Mouse (Mus musculus) forebrain, embryonic 15.5 days (tissue): Measurements from ENCODE around the gene Olfr1390. TPM values are rescaled to one million over a fixed set of nuclear protein-coding genes. Genes with fewer than 3 reads are reported as not detected.

ENCODE experiments used
- polyA plus RNA-seq: library from polyadenylated mRNA; unstranded; fragments of >200 nt; fragmentation: Nextera tagmentation; extraction: Ambion mirVana; gene quantifications from 2 replicates; pipeline ENCODE4 v1.2.1, GENCODE M21; 2015

Olfr1390 gene
- polyA plus RNA-seq, 1 experiment from 2014 or later, result not detected

Other genes with a start within 250 kb of the Olfr1390 start
- not detected in 2 replicates for gene Olfr1396, start 220.3 kb upstream of the Olfr1390 start, polyA plus RNA-seq
- not detected in 2 replicates for gene Olfr1395, start 192.9 kb upstream of the Olfr1390 start, polyA plus RNA-seq
- not detected in 2 replicates for gene Olfr1394, start 180.8 kb upstream of the Olfr1390 start, polyA plus RNA-seq
- gene Btnl9, start 148.0 kb upstream of the Olfr1390 start, polyA plus RNA-seq, result 0.09 TPM in 1 of 2 replicates, not detected in the other
- gene Zfp62, start 131.9 kb upstream of the Olfr1390 start, polyA plus RNA-seq, result 54.7 and 55.1 TPM in 2 replicates
- gene Mgat1, start 91.0 kb upstream of the Olfr1390 start, polyA plus RNA-seq, result 30.2 and 30.3 TPM in 2 replicates
- not detected in 2 replicates for gene Olfr1393, start 56.9 kb upstream of the Olfr1390 start, polyA plus RNA-seq
- gene Olfr1392, start 49.9 kb upstream of the Olfr1390 start, polyA plus RNA-seq, result not detected in 2 replicates
- not detected in 2 replicates for gene Olfr10, start 30.4 kb upstream of the Olfr1390 start, polyA plus RNA-seq
- gene Olfr1391, start 12.4 kb upstream of the Olfr1390 start, polyA plus RNA-seq, result not detected in 2 replicates
- gene Olfr1389, start 87.9 kb downstream of the Olfr1390 start, polyA plus RNA-seq, result not detected in 2 replicates
- gene Olfr1388, start 101.4 kb downstream of the Olfr1390 start, polyA plus RNA-seq, result 0.05 and 0.13 TPM in 2 replicates
- gene Olfr1387, start 120.2 kb downstream of the Olfr1390 start, polyA plus RNA-seq, result not detected in 2 replicates
- not detected in 2 replicates for gene Olfr1386, start 129.9 kb downstream of the Olfr1390 start, polyA plus RNA-seq
- not detected in 2 replicates for gene Olfr1385, start 153.9 kb downstream of the Olfr1390 start, polyA plus RNA-seq
- gene Olfr1384, start 171.5 kb downstream of the Olfr1390 start, polyA plus RNA-seq, result not detected in 2 replicates
- not detected in 2 replicates for gene Olfr1383, start 184.5 kb downstream of the Olfr1390 start, polyA plus RNA-seq
- gene Olfr1382, start 193.1 kb downstream of the Olfr1390 start, polyA plus RNA-seq, result not detected in 2 replicates
- gene Olfr1381, start 208.3 kb downstream of the Olfr1390 start, polyA plus RNA-seq, result not detected in 2 replicates
- gene Olfr1380, start 221.7 kb downstream of the Olfr1390 start, polyA plus RNA-seq, result not detected in 2 replicates